Mouse (Mus musculus) midbrain, embryonic 10.5 days (tissue): ENCODE data around the gene Svs3a. TPM values are rescaled to one million over a fixed set of nuclear protein-coding genes. Genes with fewer than 3 reads are reported as not detected.
"Not testable (repeated sequence)": the region's sequence is repeated elsewhere in the genome, so short reads cannot be mapped to it uniquely, and the experiment has no call there.

Experiments used
- DNase-seq: peaks from one replicate; pipeline ENCODE4 v3.0.0-alpha.2; 2017; ENCODE audit warnings: low spot score
- H3K27ac ChIP-seq: fragments of 300-500 bp; sonication (generic); replicated peaks from 2 replicates; pipeline ENCODE4 v1.5.1; 2016; ENCODE audit warnings: mild to moderate bottlenecking
- H3K27me3 ChIP-seq: fragments of 300-500 bp; sonication (generic); 2 replicates; pipeline ENCODE4 v1.6.1; 2016; ENCODE audit warnings: low read depth, mild to moderate bottlenecking; ENCODE audit not compliant: poor library complexity, severe bottlenecking
- H3K36me3 ChIP-seq: fragments of 300-500 bp; sonication (generic); 2 replicates; pipeline ENCODE4 v1.6.1; 2016; ENCODE audit warnings: mild to moderate bottlenecking, moderate library complexity
- H3K4me1 ChIP-seq: fragments of 300-500 bp; sonication (generic); 2 replicates; pipeline ENCODE4 v1.6.1; 2016
- H3K4me3 ChIP-seq: fragments of 300-500 bp; sonication (generic); 2 replicates; pipeline ENCODE4 v1.5.1; 2016; ENCODE audit warnings: mild to moderate bottlenecking, moderate library complexity
- H3K9me3 ChIP-seq: fragments of 300-500 bp; sonication (generic); replicated peaks from 2 replicates; pipeline ENCODE4 v1.6.1; 2016; ENCODE audit warnings: mild to moderate bottlenecking
- WGBS: fragments of 180-500 bp; shearing (Covaris S2); methylation state at CpG from one replicate; pipeline ENCODE4 v1.1.7; 2016; 5-methylcytosine and 5-hydroxymethylcytosine counted together
- polyA plus RNA-seq: library from polyadenylated mRNA; unstranded; fragments of >200 nt; fragmentation: Nextera tagmentation; extraction: Ambion mirVana; gene quantifications from 2 replicates; pipeline ENCODE4 v1.2.1, GENCODE M21; 2016

The Svs3a gene
- polyA plus RNA-seq: not detected in 2 replicates

GRCm38 (mm10) chr2:164288968-164289367 lies at the start of gene Svs3a:
Gene Svs3a, plus strand, starts transcription at chr2:164289268.
- not testable (repeated sequence) for H3K4me1 ChIP-seq, H3K27ac ChIP-seq, H3K9me3 ChIP-seq, H3K36me3 ChIP-seq, H3K27me3 ChIP-seq, DNase-seq, H3K4me3 ChIP-seq
- 78% methylated on average over 1 of the region's 1 CpGs for WGBS

GRCm38 (mm10) chr2:164256540-164256939 lies 32.5 kb upstream of the Svs3a start, which contains the start of gene Svs3b:
Gene Svs3b, minus strand, starts transcription at chr2:164256640.
- whole genome bisulfite sequencing: 95% methylated on average over 1 of the region's 1 CpGs
- not testable (repeated sequence) for H3K27ac ChIP-seq, H3K4me1 ChIP-seq, H3K9me3 ChIP-seq, H3K4me3 ChIP-seq, DNase-seq, H3K27me3 ChIP-seq, H3K36me3 ChIP-seq

GRCm38 (mm10) chr2:164278359-164278758 lies 10.7 kb upstream of the Svs3a start, which contains the start of gene Svs4:
Gene Svs4, minus strand, starts transcription at chr2:164278459.
- WGBS: 93% methylated on average over 4 of the region's 4 CpGs
- no peak within 1 kb of the TSS for H3K27ac ChIP-seq
- no peaks in the 10 kb centered on the region for H3K27me3 ChIP-seq
- H3K9me3 ChIP-seq: no peaks in the 10 kb centered on the region
- no peaks in the 10 kb centered on the region for H3K36me3 ChIP-seq
- H3K4me3 ChIP-seq: no peak within 1 kb of the TSS
- no peak for DNase-seq
- no peaks in the 10 kb centered on the region for H3K4me1 ChIP-seq

- WGBS: 89% methylated on average over 5 of the region's 5 CpGs
- no peak for DNase-seq
- no peaks in the 10 kb centered on the region for H3K4me1 ChIP-seq
- H3K4me3 ChIP-seq: no peak overlapping the region
- H3K9me3 ChIP-seq: no peaks in the 10 kb centered on the region
- H3K27me3 ChIP-seq: no peaks in the 10 kb centered on the region
- no peaks in the 10 kb centered on the region for H3K36me3 ChIP-seq
- H3K27ac ChIP-seq: no peak overlapping the region
These were observed 23.5 kb downstream of the Svs3a start for GRCm38 (mm10) chr2:164312599-164312998.

- H3K9me3 ChIP-seq, H3K27me3 ChIP-seq, H3K27ac ChIP-seq, DNase-seq, H3K36me3 ChIP-seq, H3K4me1 ChIP-seq, H3K4me3 ChIP-seq: not testable (repeated sequence)
These were observed 26.4 kb downstream of the Svs3a start for GRCm38 (mm10) chr2:164315460-164315859.

GRCm38 (mm10) chr2:164316451-164316850 lies 27.4 kb downstream of the Svs3a start, which contains the start of gene Svs6:
Gene Svs6, plus strand, starts transcription at chr2:164316751.
- not testable (repeated sequence) for H3K27me3 ChIP-seq, DNase-seq, H3K9me3 ChIP-seq, H3K4me3 ChIP-seq, H3K4me1 ChIP-seq, H3K36me3 ChIP-seq, H3K27ac ChIP-seq
- 76% methylated on average over 1 of the region's 1 CpGs for WGBS

GRCm38 (mm10) chr2:164320983-164321382 lies 31.9 kb downstream of the Svs3a start:
- no peak overlapping the region for H3K4me3 ChIP-seq
- 90% methylated on average over 6 of the region's 6 CpGs for WGBS

GRCm38 (mm10) chr2:164332440-164332839 lies 43.4 kb downstream of the Svs3a start, which contains the start of gene Svs5:
Gene Svs5, plus strand, starts transcription at chr2:164332740.
- H3K4me3 ChIP-seq, H3K27me3 ChIP-seq, H3K36me3 ChIP-seq, H3K9me3 ChIP-seq, DNase-seq, H3K4me1 ChIP-seq, H3K27ac ChIP-seq: not testable (repeated sequence)
- whole genome bisulfite sequencing: 86% methylated on average over 3 of the region's 3 CpGs

More at GRCm38 (mm10) chr2:164320983-164321382, 31.9 kb downstream of the Svs3a start:
- H3K27me3 ChIP-seq: no peaks in the 10 kb centered on the region
- no peaks in the 10 kb centered on the region for H3K4me1 ChIP-seq
- no peaks in the 10 kb centered on the region for H3K9me3 ChIP-seq
- DNase-seq: no peak
- no peaks in the 10 kb centered on the region for H3K36me3 ChIP-seq
- no peak overlapping the region for H3K27ac ChIP-seq

Other genes with a start within 250 kb of the Svs3a start
- 33.9 and 34.7 TPM in 2 replicates for gene Stk4, start 218.9 kb upstream of the Svs3a start, polyA plus RNA-seq
- gene Tomm34, start 218.1 kb upstream of the Svs3a start, polyA plus RNA-seq: 58.7 and 60.0 TPM in 2 replicates
- gene Kcns1, start 118.2 kb upstream of the Svs3a start, polyA plus RNA-seq: 0.06 TPM in 1 of 2 replicates, not detected in the other
- gene Wfdc5, start 106.5 kb upstream of the Svs3a start, polyA plus RNA-seq: not detected in 2 replicates
- gene Wfdc12, start 98.7 kb upstream of the Svs3a start, polyA plus RNA-seq: not detected in 2 replicates
- not detected in 2 replicates for gene Wfdc15a, start 89.1 kb upstream of the Svs3a start, polyA plus RNA-seq
- not detected in 2 replicates for gene Wfdc15b, start 67.6 kb upstream of the Svs3a start, polyA plus RNA-seq
- not detected in 2 replicates for gene Svs2, start 50.8 kb upstream of the Svs3a start, polyA plus RNA-seq
- gene Svs3b, start 32.6 kb upstream of the Svs3a start, polyA plus RNA-seq: not detected in 2 replicates
- not detected in 2 replicates for gene Svs4, start 10.8 kb upstream of the Svs3a start, polyA plus RNA-seq
- not detected in 2 replicates for gene Svs6, start 27.5 kb downstream of the Svs3a start, polyA plus RNA-seq
- gene Svs5, start 43.5 kb downstream of the Svs3a start, polyA plus RNA-seq: not detected in 2 replicates
- gene Slpi, start 99.8 kb downstream of the Svs3a start, polyA plus RNA-seq: 0.31 TPM in 1 of 2 replicates, not detected in the other
- not detected in 2 replicates for gene Rbpjl, start 113.9 kb downstream of the Svs3a start, polyA plus RNA-seq
- gene Matn4, start 115.9 kb downstream of the Svs3a start, polyA plus RNA-seq: 0.21 TPM in 1 of 2 replicates, not detected in the other
- 16.1 and 17.4 TPM in 2 replicates for gene Sdc4, start 154.6 kb downstream of the Svs3a start, polyA plus RNA-seq
- 64.8 and 65.9 TPM in 2 replicates for gene Sys1, start 167.7 kb downstream of the Svs3a start, polyA plus RNA-seq
- 3.7 and 3.9 TPM in 2 replicates for gene Gm20458, start 171.7 kb downstream of the Svs3a start, polyA plus RNA-seq
- not detected in 2 replicates for gene Trp53tg5, start 184.5 kb downstream of the Svs3a start, polyA plus RNA-seq
- 3.0 and 3.2 TPM in 2 replicates for gene Dbndd2, start 196.8 kb downstream of the Svs3a start, polyA plus RNA-seq
- gene Pigt, start 208.3 kb downstream of the Svs3a start, polyA plus RNA-seq: 40.1 and 44.7 TPM in 2 replicates